Mouse (Mus musculus) erythroblast, embryonic 14.5 days (primary cell): ENCODE data around the gene Zcwpw1.

Experiments
- GATA1 ChIP-seq: IDR thresholded peaks from 2 replicates; pipeline ENCODE4 v1.6.1; 2012; ENCODE audit warnings: low read length, inconsistent platforms, mixed read lengths
- TAL1 ChIP-seq: IDR thresholded peaks from 3 replicates; pipeline ENCODE4 v1.6.1; 2012; ENCODE audit warnings: low read length, inconsistent platforms, mixed read lengths

DNA sequence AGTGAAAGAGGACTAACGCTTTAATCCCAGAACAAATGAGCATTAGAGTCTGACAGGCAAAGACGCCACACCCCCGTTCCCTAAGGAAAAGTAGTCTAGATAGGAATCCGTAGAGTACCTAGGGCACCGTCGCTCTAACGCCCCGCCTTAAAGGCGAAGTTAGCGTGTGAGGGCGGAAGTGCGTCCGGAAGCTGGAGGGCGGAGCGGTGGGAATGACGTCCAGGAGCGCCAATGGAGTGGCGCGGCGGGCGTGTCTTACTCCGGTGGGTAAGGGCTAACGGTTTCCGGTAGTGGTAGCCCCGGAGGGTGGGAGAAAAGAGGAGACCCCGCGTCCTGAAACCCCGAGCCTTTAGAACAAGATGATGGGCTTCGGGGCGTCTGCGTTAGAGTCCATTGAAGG, 9.0 kb upstream of the Zcwpw1 start, which contains the start of gene Ppp1r35:
- TF ChIP-seq TAL1 (no peak), GATA1 (no peak)
